Mouse (Mus musculus) lung, adult 2 months (tissue): ENCODE measurements around the gene Htra3. TPM values are rescaled to one million over a fixed set of nuclear protein-coding genes. Genes with fewer than 3 reads are reported as not detected.

ENCODE experiments used
- DNase-seq: peaks from one replicate; pipeline ENCODE4 v3.0.0; 2022
- H3K4me1 ChIP-seq: fragments of 200-500 bp; 2 replicates; pipeline ENCODE4 v1.6.1; 2011; ENCODE audit warnings: low read length; ENCODE audit not compliant: control insufficient read depth, insufficient read depth
- H3K4me3 ChIP-seq: fragments of 200-500 bp; replicated peaks from 2 replicates; pipeline ENCODE3; 2011; ENCODE audit warnings: low read depth, mild to moderate bottlenecking, control low read depth, low read length; ENCODE audit errors: extremely low read depth
- CTCF ChIP-seq: fragments of 200-500 bp; IDR thresholded peaks from 2 replicates; pipeline ENCODE4 v1.5.1; 2011; ENCODE audit warnings: mild to moderate bottlenecking, low read length, control low read depth; ENCODE audit not compliant: insufficient read depth
- POLR2A ChIP-seq: fragments of 200-500 bp; IDR thresholded peaks from 2 replicates; pipeline ENCODE4 v1.6.1; 2011; ENCODE audit warnings: low read depth, mild to moderate bottlenecking, control low read depth, low read length, borderline replicate concordance; ENCODE audit errors: extremely low read depth
- WGBS: fragments of 180-500 bp; shearing (Covaris S2); methylation state at CpG from one replicate; pipeline ENCODE4 v1.1.7; 2018; 5-methylcytosine and 5-hydroxymethylcytosine counted together
- polyA plus RNA-seq: library from polyadenylated mRNA; depleted of rRNA; stranded (reverse); fragments of >200 nt; gene quantifications from 2 replicates; pipeline ENCODE4 v1.2.3, GENCODE M21; 2012

Gene Htra3
- polyA plus RNA-seq, 1 experiment = 59.4 TPM

DNA sequence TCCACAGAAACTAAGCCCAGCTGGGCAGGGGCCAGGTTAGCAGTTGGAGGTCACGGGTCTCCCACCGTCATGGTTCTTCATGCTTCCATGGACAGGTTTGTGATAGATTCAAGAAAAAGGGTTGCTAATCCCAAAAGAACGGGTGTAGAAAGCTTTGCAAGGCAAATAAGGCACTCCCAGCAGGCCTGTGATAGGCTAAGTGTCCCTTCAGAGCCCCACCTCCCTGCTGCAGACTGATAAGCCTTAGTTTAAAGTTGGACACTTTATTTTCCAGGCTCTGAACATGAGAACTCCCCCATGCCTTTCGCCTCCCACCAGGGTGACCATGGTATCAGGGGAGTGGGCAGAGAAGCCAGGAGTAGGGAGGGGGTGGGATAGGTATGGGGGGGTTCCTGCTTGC, 35.5 kb downstream of the Htra3 start:
- Histone ChIP-seq H3K4me3 (no peak overlapping the region), H3K4me1 (peaks cover 4% of the 10 kb centered on the region; the same call in 1 of the 2 replicates)
- 62% methylated on average over 4 of the region's 4 CpGs for WGBS
- no peak for DNase-seq
- no peak for TF ChIP-seq CTCF

DNA sequence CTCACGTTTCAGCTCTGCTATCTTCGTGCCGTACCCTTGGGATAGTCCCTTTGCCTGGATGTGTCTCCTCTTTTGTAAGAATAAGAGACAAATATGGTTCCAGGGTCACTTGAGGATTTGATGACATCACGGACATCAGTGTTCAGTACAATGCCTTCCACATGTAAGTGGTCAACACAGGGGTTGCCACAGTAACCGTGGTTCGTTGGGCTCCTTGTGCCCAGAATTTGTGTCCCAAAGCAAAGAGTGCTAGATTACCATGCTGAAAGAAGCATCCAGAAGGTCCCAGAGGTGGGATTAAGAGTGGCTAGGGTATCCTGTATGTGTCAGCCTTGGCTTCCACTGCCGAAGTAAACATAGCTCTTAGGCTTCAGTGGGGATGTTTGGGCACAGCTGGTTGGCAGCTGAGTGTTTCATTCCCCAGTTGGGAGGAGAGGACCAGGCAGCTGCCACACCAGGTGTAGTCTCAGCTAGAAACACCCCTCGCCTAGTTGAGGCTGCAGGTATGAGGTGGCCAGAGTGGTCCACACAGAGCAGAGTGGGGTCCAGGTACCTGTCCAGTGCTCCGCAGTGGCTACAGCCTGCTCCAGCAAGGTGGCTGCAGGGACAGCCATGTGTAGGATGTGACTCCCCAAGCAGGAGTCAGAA, 36.1 kb downstream of the Htra3 start:
- DNase-seq = no peak
- WGBS = 73% methylated on average over 9 of the region's 9 CpGs
- TF ChIP-seq POLR2A (no peak), CTCF (no peak)
- Histone ChIP-seq H3K4me1 (peaks cover 4% of the 10 kb centered on the region; the same call in 1 of the 2 replicates), H3K4me3 (no peak overlapping the region)

DNA sequence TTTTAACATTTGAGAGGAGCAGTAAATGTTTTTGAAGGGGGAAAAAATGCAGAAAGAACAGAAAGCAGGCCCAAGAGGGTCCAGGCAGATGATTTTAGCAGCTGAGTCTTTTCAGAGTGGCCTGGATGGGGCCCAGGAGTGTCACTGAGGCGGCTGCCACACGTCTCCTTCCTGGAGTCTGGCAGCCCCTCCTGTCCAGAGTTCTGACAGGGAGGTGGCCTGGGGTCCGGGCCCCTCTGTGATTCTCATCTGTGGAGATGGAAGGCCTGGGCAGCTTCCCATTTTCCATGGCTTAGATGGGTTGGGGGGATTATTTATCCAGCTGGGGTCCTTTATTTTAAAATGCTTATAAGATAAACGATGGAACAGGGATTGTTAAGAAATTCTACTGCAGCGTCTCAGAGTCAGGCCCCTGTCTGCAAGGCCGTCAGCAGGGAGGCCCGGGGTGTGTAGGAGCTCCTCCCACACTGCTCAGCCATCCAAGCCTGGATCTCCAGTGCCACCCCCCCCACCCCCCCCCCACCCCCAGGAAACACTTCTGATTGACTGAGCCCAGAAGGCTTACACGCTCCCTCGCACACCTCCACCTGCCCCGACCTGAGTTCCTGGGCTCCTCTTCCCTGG, 37.5 kb downstream of the Htra3 start:
- DNase-seq = no peak
- Histone ChIP-seq H3K4me3 (no peak overlapping the region), H3K4me1 (peaks cover under 1% of the 10 kb centered on the region; the same call in 1 of the 2 replicates)
- TF ChIP-seq CTCF = no peak
- TF ChIP-seq POLR2A = no peak
- 52% methylated on average over 10 of the region's 10 CpGs for WGBS

DNA sequence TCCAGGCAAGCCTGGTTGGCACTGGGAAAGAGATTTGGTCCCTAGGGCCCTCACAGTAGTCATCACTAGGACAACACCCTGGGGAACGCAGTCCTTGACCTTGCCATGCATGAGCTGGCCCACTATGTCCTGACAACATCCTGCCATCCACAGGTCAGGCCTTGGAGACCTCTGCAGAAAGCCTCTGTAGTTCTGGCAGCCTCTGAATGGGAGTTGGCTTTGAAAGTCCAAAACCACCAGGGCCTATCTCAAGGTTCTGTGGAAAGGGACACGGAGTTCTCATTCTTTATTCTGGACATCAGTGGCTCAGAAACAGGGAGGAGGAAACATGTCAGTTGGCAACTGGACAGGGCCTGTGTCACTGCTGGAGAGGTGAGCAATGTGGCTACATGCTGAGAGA, 43.6 kb downstream of the Htra3 start:
- 66% methylated on average over 2 of the region's 2 CpGs for WGBS
- Histone ChIP-seq H3K4me3 (no peak overlapping the region), H3K4me1 (no peaks in the 10 kb centered on the region)
- DNase-seq = no peak
- no peak for TF ChIP-seq POLR2A
- TF ChIP-seq CTCF = no peak

DNA sequence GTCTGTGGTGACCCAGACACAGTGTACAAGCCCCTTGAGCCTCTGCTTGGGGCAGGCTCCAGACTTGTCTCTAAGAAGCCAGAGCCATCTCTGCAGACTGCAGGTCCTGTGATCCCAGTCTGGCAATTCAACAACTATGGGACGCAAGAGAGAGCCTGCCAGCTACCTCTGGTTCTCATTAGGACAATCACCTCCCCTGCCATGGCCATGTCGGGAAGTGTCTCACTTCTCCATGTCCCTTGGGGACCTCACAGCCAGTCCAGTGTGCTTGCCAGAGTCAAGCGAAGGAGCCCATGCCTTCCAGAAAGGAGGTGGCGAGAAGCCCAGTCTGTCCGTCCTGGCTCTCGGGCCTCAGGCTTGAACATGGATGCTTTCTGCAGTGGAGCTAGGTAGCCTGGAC, 46.7 kb downstream of the Htra3 start:
- DNase-seq = no peak
- TF ChIP-seq CTCF = no peak
- TF ChIP-seq POLR2A = no peak
- Histone ChIP-seq H3K4me3 (no peak overlapping the region), H3K4me1 (no peaks in the 10 kb centered on the region)
- 83% methylated on average over 6 of the region's 6 CpGs for WGBS

DNA sequence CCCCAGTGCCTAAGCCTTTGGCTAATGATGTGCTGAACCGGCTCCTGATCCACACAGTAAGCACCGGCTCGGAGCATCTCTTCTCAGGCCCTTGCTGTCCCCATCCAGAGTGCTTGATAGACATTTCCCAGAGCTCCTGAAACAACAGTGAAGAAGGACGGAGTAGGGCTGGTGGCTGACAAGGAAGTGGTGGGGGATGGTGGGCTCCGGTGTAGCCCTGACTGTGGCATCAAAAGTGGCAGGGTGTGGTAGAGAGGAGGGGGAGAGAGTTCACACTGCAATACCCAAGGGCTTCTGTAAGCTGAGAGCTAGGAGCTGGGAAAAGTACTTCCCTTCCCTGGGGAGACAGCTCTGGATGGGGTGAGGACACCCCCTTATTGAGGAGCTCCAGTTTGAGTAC, 47.8 kb downstream of the Htra3 start:
- TF ChIP-seq POLR2A (no peak), CTCF (no peak)
- WGBS = 53% methylated on average over 5 of the region's 5 CpGs
- Histone ChIP-seq H3K4me3 (no peak overlapping the region), H3K4me1 (no peaks in the 10 kb centered on the region)
- no peak for DNase-seq

DNA sequence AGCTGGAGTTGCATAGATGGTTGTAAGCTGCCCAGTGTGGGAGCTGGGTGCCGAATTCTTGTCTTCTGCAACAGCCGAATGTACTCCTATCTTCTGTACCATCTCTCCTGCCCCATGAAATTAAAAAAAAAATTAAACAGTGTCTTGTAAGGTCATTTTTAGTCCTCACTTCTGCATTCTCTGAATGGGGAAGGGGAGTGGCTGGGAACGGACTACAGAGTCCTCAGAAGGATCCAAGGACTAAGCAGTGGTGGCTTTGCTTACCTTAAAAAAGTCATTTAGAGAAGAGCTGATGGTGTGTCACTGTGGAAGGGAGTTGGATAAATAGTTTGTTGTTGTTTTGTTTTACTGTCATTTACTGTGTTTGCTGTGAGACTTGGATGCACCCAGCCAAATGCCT, 48.4 kb downstream of the Htra3 start:
- 73% methylated on average over 3 of the region's 3 CpGs for WGBS
- DNase-seq = no peak
- H3K4me3 ChIP-seq = no peak overlapping the region
- H3K4me1 ChIP-seq = no peaks in the 10 kb centered on the region
- TF ChIP-seq CTCF = no peak
- TF ChIP-seq POLR2A = no peak

DNA sequence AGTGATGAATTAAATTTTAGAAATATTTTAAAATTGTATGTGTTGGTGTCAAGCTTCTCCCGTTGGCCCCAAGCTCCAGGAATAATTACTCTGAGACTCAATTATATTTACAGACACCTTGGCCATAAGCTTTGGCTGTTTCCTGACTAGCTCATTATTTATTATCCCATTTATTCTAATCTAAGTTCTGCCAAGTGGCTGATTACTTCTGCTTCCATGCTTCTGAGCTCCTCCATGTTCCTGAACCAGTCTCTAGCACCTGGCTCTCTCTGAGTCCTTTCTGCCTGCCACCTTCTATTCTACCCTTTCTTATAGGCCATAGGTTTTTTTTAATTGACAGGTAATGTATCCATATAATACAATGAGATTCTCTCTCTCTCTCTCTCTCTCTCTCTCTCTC, 48.9 kb downstream of the Htra3 start:
- no peak overlapping the region for H3K4me3 ChIP-seq
- WGBS = 61% methylated on average over 1 of the region's 1 CpGs
- no peak for DNase-seq
- TF ChIP-seq CTCF (no peak), POLR2A (no peak)
- H3K4me1 ChIP-seq = no peaks in the 10 kb centered on the region

DNA sequence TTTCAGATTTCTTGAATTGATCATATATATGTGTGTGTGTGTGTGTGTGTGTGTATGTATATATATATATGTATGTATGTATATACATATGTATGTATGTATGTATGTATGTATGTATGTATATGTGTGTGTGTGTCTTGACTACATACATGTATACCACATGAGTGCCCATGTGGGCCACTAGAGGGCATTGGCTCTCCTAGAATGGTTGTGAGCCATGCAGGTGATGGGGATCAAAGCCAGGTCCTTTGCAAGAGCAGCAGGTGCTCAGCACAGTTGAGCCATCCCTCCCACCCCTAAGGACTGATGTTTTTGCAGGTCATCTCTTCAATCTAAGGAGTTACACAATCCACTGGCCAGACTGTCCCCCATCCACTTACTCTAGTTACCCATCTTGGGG, 50.2 kb downstream of the Htra3 start:
- DNase-seq = no peak
- TF ChIP-seq CTCF = peak; percentile 35
- no peak for TF ChIP-seq POLR2A
- no peaks in the 10 kb centered on the region for H3K4me1 ChIP-seq
- H3K4me3 ChIP-seq = no peak overlapping the region

DNA sequence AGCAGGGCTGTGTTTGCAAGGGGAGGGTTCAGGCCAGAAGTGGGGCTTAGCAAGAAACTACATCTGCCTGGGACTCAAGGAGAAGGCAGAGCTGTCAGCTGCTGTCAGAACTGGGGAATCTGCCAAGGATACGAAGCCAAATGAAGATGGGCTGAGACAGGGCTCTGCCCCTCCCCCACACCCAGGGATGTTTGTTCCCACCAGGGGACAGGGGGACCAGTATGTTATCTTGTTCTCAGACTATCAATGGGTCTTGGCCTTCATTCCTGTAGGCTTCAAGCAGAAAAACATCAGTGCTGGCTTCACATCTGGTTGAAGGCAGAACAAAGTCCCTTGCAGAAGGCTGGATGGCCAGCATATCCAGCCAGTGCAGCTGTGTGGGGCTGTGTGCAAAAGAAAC, 50.9 kb downstream of the Htra3 start:
- Histone ChIP-seq H3K4me3 (no peak overlapping the region), H3K4me1 (no peaks in the 10 kb centered on the region)
- no peak for DNase-seq
- TF ChIP-seq CTCF (no peak), POLR2A (no peak)
- 53% methylated on average over 1 of the region's 1 CpGs for WGBS
